Comparison of ENCODE assay signal across 10 mouse cellular contexts in genomic region chr2:167305382-167306272, GRCm38 (mm10). TPM values are rescaled to one million over a fixed set of nuclear protein-coding genes. Genes with fewer than 3 reads are reported as not detected.
A peak's percentile ranks its signal among the peaks of the same experiment; 100 is the strongest.
DNase-seq lines count a peak whose midpoint lies in the region; ATAC-seq lines count a peak whose summit lies in the region.
"Had no signal": no experiment of that assay in that cellular context is flagged by ENCODE, and none has a peak within 500 bp of the region (broad histone marks: within the 10 kb centered on the region; RNA-seq: fewer than 3 reads in every experiment).

No protein-coding gene starts in this region.

- ATAC-seq in megakaryocyte-erythroid progenitor cell, adult 5-6 weeks (replicated peaks; ENCODE audit: low FRiP score, low TSS enrichment, poor library complexity, severe bottlenecking) = no peak
- no peak for ATAC-seq in inflammation-experienced regulatory T-cells, adult 6 months
- ATAC-seq: activated CD4-positive, CD25-positive, alpha-beta regulatory T cell, adult 4 months had no signal

- peak; percentile 53 to 65 for DNase-seq in adrenal gland, adult (ENCODE audit: inconsistent age in 2 of 2, low spot score in 1 of 2)
- DNase-seq in adrenal gland, postnatal 4 days (ENCODE audit: low spot score in 2 of 2) = no peak
- DNase-seq in layer of hippocampus, adult 11-12 months (ENCODE audit: low spot score) = peak; percentile 2
- no peak for DNase-seq in layer of hippocampus, adult 9-10 months (ENCODE audit: low spot score)
- peak; percentile 5 for DNase-seq in adrenal gland, adult 8-10 months
- DNase-seq in frontal cortex, postnatal 25 days (ENCODE audit: low spot score in 2 of 2) = peak; percentile 1 to 3
- DNase-seq: right cerebral cortex, postnatal 14 days had no signal

RNA-seq across cellular contexts. Expression of gene B4galt5, which starts 43.4 kb away (rescaled TPM):
- total RNA-seq in adrenal gland, postnatal 4 days (2021) = 100 to 1,000 TPM in 1 of 2 experiments, 10 to 100 TPM in 1; 86.1 to 102 TPM
- 100 to 1,000 TPM in 2 of 4 experiments, 10 to 100 TPM in 2; 85.7 to 181 (median 114) TPM for total RNA-seq in adrenal gland, adult 8-10 months (2022)
- total RNA-seq in megakaryocyte-erythroid progenitor cell, adult 5-6 weeks (2014; fragmentation: Nextera tagmentation) = 2.1 TPM in 1 of 2 replicates, not detected in the other
- total RNA-seq in megakaryocyte-erythroid progenitor cell, adult 5-6 weeks (2017) = 0.80 and 20.1 TPM in 2 replicates
- 10 to 100 TPM in 1 of 3 experiments, 1 to 10 TPM in 2; 5.1 to 16.7 (median 5.2) TPM for polyA plus RNA-seq in inflammation-experienced regulatory T-cells, adult 6 months (2017; shearing (Covaris generic))

Comparison
In these comparisons a context has a peak if more than half of its experiments do, and no peak if none do; other contexts are left out.
1. DNase-seq: peak in adrenal gland, adult (2 of 2), layer of hippocampus, adult 11-12 months (single experiment), adrenal gland, adult 8-10 months (single experiment) and frontal cortex, postnatal 25 days (2 of 2); none in adrenal gland, postnatal 4 days (0 of 2) and layer of hippocampus, adult 9-10 months (single experiment).
2. RNA of gene B4galt5, which starts 43.4 kb away (total RNA-seq): 85.7 to 181 TPM in adrenal gland, adult 8-10 months and 86.1 to 102 TPM in adrenal gland, postnatal 4 days; 0.80 to 20.1 TPM in megakaryocyte-erythroid progenitor cell, adult 5-6 weeks; every median in the first group is over 4 times any median in the second.